Mouse (Mus musculus): ENCODE data around the gene Usp10. TPM values are rescaled to one million over a fixed set of nuclear protein-coding genes. Genes with fewer than 3 reads are reported as not detected.

Gene Usp10
- polyA plus RNA-seq, 1 experiment from 2014 or later = 112 TPM

- peaks cover 29% of the 10 kb centered on the region for H3K36me3 ChIP-seq
- ATAC-seq (ENCODE audit: insufficient number of reproducible peaks, low FRiP score) = no peak
- no peak overlapping the region for H3K4me2 ChIP-seq
- H3K27me3 ChIP-seq (replicated peaks) = no peaks in the 10 kb centered on the region
- H3K9me3 ChIP-seq (replicated peaks) = no peaks in the 10 kb centered on the region
- no peak overlapping the region for H3K9ac ChIP-seq
- H3K27ac ChIP-seq (ENCODE audit: poor library complexity, severe bottlenecking) = no peak overlapping the region
- WGBS = 32% methylated on average over 5 of the region's 5 CpGs
- H3K4me1 ChIP-seq (replicated peaks) = peaks cover 7% of the 10 kb centered on the region; the same call in 1 of the 2 replicates
- H3K4me3 ChIP-seq = no peak overlapping the region
These were observed 50.5 kb downstream of the Usp10 start for GRCm38 (mm10) chr8:119960531-119961104.

GRCm38 (mm10) chr8:119964859-119965258, 54.7 kb downstream of the Usp10 start:
- no peaks in the 10 kb centered on the region for H3K27me3 ChIP-seq (replicated peaks)
- no peaks in the 10 kb centered on the region for H3K36me3 ChIP-seq
- no peak overlapping the region for H3K4me2 ChIP-seq
- no peak overlapping the region for H3K27ac ChIP-seq (ENCODE audit: poor library complexity, severe bottlenecking)
- ATAC-seq (ENCODE audit: insufficient number of reproducible peaks, low FRiP score) = no peak
- no peak overlapping the region for H3K9ac ChIP-seq
- peaks cover 7% of the 10 kb centered on the region; the same call in 1 of the 2 replicates for H3K4me1 ChIP-seq (replicated peaks)
- peaks cover 12% of the 10 kb centered on the region for H3K9me3 ChIP-seq (replicated peaks)
- no peak overlapping the region for H3K4me3 ChIP-seq
- 70% methylated on average over 4 of the region's 4 CpGs for WGBS

GRCm38 (mm10) chr8:119967435-119967834, 57.3 kb downstream of the Usp10 start:
- ATAC-seq (ENCODE audit: insufficient number of reproducible peaks, low FRiP score) = no peak
- Histone ChIP-seq H3K4me1 (replicated peaks) (peaks cover 11% of the 10 kb centered on the region; the same call in 1 of the 2 replicates), H3K4me3 (no peak overlapping the region), H3K27ac (ENCODE audit: poor library complexity, severe bottlenecking) (no peak overlapping the region), H3K27me3 (replicated peaks) (no peaks in the 10 kb centered on the region), H3K9me3 (replicated peaks) (peaks cover 12% of the 10 kb centered on the region), H3K9ac (no peak overlapping the region), H3K4me2 (no peak overlapping the region), H3K36me3 (no peaks in the 10 kb centered on the region)
- 77% methylated on average over 9 of the region's 9 CpGs for WGBS

GRCm38 (mm10) chr8:119970169-119970568, 60.0 kb downstream of the Usp10 start:
- no peak overlapping the region for H3K4me2 ChIP-seq
- H3K9me3 ChIP-seq (replicated peaks) = peaks cover 12% of the 10 kb centered on the region
- no peak overlapping the region for H3K27ac ChIP-seq (ENCODE audit: poor library complexity, severe bottlenecking)
- H3K27me3 ChIP-seq (replicated peaks) = no peaks in the 10 kb centered on the region
- H3K4me1 ChIP-seq (replicated peaks) = peaks cover 11% of the 10 kb centered on the region; the same call in 1 of the 2 replicates
- H3K36me3 ChIP-seq = no peaks in the 10 kb centered on the region
- H3K4me3 ChIP-seq = no peak overlapping the region
- 54% methylated on average over 9 of the region's 9 CpGs for WGBS
- ATAC-seq (ENCODE audit: insufficient number of reproducible peaks, low FRiP score) = no peak
- H3K9ac ChIP-seq = no peak overlapping the region

- Histone ChIP-seq H3K36me3 (no peaks in the 10 kb centered on the region), H3K4me3 (no peak overlapping the region), H3K4me1 (replicated peaks) (peaks cover 11% of the 10 kb centered on the region; the same call in 1 of the 2 replicates), H3K9ac (no peak overlapping the region), H3K27ac (ENCODE audit: poor library complexity, severe bottlenecking) (no peak overlapping the region), H3K4me2 (no peak overlapping the region), H3K27me3 (replicated peaks) (no peaks in the 10 kb centered on the region), H3K9me3 (replicated peaks) (peaks cover 7% of the 10 kb centered on the region)
- WGBS = 52% methylated on average over 12 of the region's 12 CpGs
- ATAC-seq (ENCODE audit: insufficient number of reproducible peaks, low FRiP score) = peak; percentile 30
These were observed 62.4 kb downstream of the Usp10 start for GRCm38 (mm10) chr8:119972558-119972957.

- Histone ChIP-seq H3K4me2 (no peak overlapping the region), H3K36me3 (no peaks in the 10 kb centered on the region), H3K9me3 (replicated peaks) (no peaks in the 10 kb centered on the region), H3K27me3 (replicated peaks) (no peaks in the 10 kb centered on the region), H3K9ac (no peak overlapping the region), H3K4me3 (no peak overlapping the region), H3K27ac (ENCODE audit: poor library complexity, severe bottlenecking) (no peak overlapping the region), H3K4me1 (replicated peaks) (no peaks in the 10 kb centered on the region)
- ATAC-seq (ENCODE audit: insufficient number of reproducible peaks, low FRiP score) = no peak
- 60% methylated on average over 11 of the region's 11 CpGs for WGBS
These were observed 68.7 kb downstream of the Usp10 start for GRCm38 (mm10) chr8:119978770-119979381.

GRCm38 (mm10) chr8:119981253-119981652, 71.1 kb downstream of the Usp10 start:
- no peaks in the 10 kb centered on the region for H3K4me1 ChIP-seq (replicated peaks)
- no peaks in the 10 kb centered on the region for H3K27me3 ChIP-seq (replicated peaks)
- H3K27ac ChIP-seq (ENCODE audit: poor library complexity, severe bottlenecking) = no peak overlapping the region
- no peaks in the 10 kb centered on the region for H3K36me3 ChIP-seq
- 66% methylated on average over 4 of the region's 4 CpGs for WGBS
- H3K9ac ChIP-seq = no peak overlapping the region
- no peak for ATAC-seq (ENCODE audit: insufficient number of reproducible peaks, low FRiP score)
- no peak overlapping the region for H3K4me3 ChIP-seq
- H3K4me2 ChIP-seq = no peak overlapping the region
- no peaks in the 10 kb centered on the region for H3K9me3 ChIP-seq (replicated peaks)

- Histone ChIP-seq H3K27me3 (replicated peaks) (no peaks in the 10 kb centered on the region), H3K4me3 (no peak overlapping the region), H3K36me3 (no peaks in the 10 kb centered on the region), H3K4me1 (replicated peaks) (peaks cover 9% of the 10 kb centered on the region), H3K4me2 (no peak overlapping the region), H3K27ac (ENCODE audit: poor library complexity, severe bottlenecking) (no peak overlapping the region), H3K9ac (no peak overlapping the region), H3K9me3 (replicated peaks) (no peaks in the 10 kb centered on the region)
- ATAC-seq (ENCODE audit: insufficient number of reproducible peaks, low FRiP score) = no peak
These were observed 73.9 kb downstream of the Usp10 start for GRCm38 (mm10) chr8:119984085-119984484.

- no peak overlapping the region for H3K4me3 ChIP-seq
- H3K4me1 ChIP-seq (replicated peaks) = peaks cover 9% of the 10 kb centered on the region
- no peak for ATAC-seq (ENCODE audit: insufficient number of reproducible peaks, low FRiP score)
- no peak overlapping the region for H3K27ac ChIP-seq (ENCODE audit: poor library complexity, severe bottlenecking)
- no peaks in the 10 kb centered on the region for H3K9me3 ChIP-seq (replicated peaks)
- H3K4me2 ChIP-seq = no peak overlapping the region
- no peaks in the 10 kb centered on the region for H3K36me3 ChIP-seq
- WGBS = 62% methylated on average over 5 of the region's 5 CpGs
- H3K9ac ChIP-seq = no peak overlapping the region
- peaks cover 9% of the 10 kb centered on the region for H3K27me3 ChIP-seq (replicated peaks)
These were observed 76.0 kb downstream of the Usp10 start for GRCm38 (mm10) chr8:119986174-119986573.

GRCm38 (mm10) chr8:119988087-119988486, 77.9 kb downstream of the Usp10 start:
- no peak overlapping the region for H3K9ac ChIP-seq
- H3K36me3 ChIP-seq = no peaks in the 10 kb centered on the region
- H3K4me1 ChIP-seq (replicated peaks) = peaks cover 21% of the 10 kb centered on the region
- ATAC-seq (ENCODE audit: insufficient number of reproducible peaks, low FRiP score) = no peak
- peak overlapping the region; percentile 49 for H3K4me2 ChIP-seq
- no peak overlapping the region for H3K4me3 ChIP-seq
- WGBS = 31% methylated on average over 15 of the region's 15 CpGs
- H3K9me3 ChIP-seq (replicated peaks) = no peaks in the 10 kb centered on the region
- no peak overlapping the region for H3K27ac ChIP-seq (ENCODE audit: poor library complexity, severe bottlenecking)
- H3K27me3 ChIP-seq (replicated peaks) = peaks cover 28% of the 10 kb centered on the region

GRCm38 (mm10) chr8:119992249-119992648, 82.1 kb downstream of the Usp10 start, which contains the start of gene Crispld2:
Gene Crispld2, plus strand, starts transcription at chr8:119992438.
- under 1% methylated on average over 25 of the region's 25 CpGs for WGBS
- peak; percentile 81 for ATAC-seq (ENCODE audit: insufficient number of reproducible peaks, low FRiP score)
- Histone ChIP-seq H3K27ac (ENCODE audit: poor library complexity, severe bottlenecking) (no peak within 1 kb of the TSS), H3K27me3 (replicated peaks) (peaks cover 53% of the 10 kb centered on the region), H3K9ac (0 out of 2 replicates have a peak within 1 kb of the TSS, but pooled peaks have one; percentile 1), H3K4me1 (replicated peaks) (peaks cover 28% of the 10 kb centered on the region), H3K9me3 (replicated peaks) (no peaks in the 10 kb centered on the region), H3K36me3 (no peaks in the 10 kb centered on the region), H3K4me2 (peak within 1 kb of the TSS; percentile 61), H3K4me3 (peak within 1 kb of the TSS; percentile 34)
